Mouse (Mus musculus): ENCODE measurements at regions not wholly inside any gene's neighbourhood (a gene's known extent, or its start where the extent isn't known, plus 50 kb on each side); places are given as distances from the start of the nearest gene placed in this dataset.

DNA sequence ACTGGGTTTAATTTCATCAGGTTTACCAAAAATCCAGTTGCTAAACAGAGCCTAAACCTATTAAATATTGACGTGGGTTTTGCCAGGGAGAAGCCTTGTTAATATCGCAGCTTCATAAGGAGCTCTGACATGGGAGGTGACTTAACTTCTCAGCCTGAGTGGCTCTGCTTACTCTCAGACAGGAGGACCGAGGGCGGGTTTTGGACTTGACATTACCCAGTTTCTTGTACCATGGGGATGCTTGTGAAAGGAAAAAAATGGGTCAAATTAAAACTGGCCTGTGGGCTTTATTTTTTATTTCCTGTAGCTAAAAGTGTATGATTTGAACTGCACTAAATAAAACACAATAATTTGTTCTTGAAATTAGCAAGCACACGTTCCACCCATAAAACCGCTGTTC lies 524.9 kb downstream of the Ccdc171 start:
- DNase-seq = no peak

GRCm38 (mm10) chr4:84056863-84057502 lies 531.6 kb downstream of the Ccdc171 start:
- no peak for DNase-seq

DNA sequence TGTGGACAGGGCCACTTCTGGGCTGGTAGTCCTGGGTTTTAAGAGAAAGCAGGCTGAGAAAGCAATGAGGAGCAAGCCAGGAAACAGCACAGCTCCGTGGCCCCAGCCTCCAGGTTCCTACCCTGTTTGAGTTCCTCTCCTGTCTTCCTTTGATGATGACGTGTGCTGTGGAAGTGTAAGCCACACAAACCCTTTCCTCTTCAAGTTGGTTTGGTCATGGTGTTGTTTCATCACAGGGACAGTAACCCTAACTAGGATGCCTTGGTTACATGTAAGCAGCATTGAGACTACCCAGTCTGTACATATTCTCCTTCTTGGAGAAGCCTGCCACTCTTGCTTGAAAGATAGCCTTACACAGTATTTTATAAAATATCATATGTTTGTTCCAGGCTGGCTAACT lies 534.8 kb downstream of the Ccdc171 start:
- DNase-seq = no peak

GRCm38 (mm10) chr4:84063755-84064154 lies 538.4 kb downstream of the Ccdc171 start:
- DNase-seq = no peak

- DNase-seq = peak; percentile 18
These were observed 539.5 kb downstream of the Ccdc171 start for GRCm38 (mm10) chr4:84064614-84065456.

- DNase-seq = no peak
These were observed 540.2 kb downstream of the Ccdc171 start for GRCm38 (mm10) chr4:84065457-84066124.

DNA sequence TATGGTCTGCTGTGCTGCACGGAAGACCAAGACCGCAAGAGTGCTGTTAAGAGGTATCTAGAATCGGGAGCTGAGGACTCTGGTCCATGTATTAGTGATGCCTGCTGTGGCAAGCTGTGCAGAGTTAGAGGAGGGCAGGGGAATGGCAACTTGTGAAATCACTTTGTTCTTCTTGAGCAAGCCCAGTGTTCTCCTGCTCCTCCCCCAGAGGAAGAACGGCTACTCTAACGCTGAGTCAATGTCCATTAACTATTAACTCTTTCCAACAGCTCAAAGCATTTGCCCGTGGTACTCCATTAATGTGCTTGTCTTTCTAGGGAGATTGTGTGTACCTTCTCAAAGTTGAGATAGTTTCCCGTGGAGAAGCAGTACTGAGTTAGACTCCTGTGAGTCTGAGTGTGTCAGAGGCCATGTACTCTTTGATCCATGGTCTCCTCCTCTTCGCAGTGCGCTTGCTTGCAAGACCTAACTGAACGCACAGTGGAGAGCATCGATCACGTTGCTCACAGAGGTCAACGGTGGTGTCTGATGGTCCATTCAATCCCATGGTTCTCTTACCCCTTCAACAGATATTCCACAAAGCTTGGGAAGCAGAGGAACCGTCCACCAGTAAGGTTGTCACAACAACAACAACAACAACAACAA lies 542.7 kb downstream of the Ccdc171 start:
- no peak for DNase-seq

DNA sequence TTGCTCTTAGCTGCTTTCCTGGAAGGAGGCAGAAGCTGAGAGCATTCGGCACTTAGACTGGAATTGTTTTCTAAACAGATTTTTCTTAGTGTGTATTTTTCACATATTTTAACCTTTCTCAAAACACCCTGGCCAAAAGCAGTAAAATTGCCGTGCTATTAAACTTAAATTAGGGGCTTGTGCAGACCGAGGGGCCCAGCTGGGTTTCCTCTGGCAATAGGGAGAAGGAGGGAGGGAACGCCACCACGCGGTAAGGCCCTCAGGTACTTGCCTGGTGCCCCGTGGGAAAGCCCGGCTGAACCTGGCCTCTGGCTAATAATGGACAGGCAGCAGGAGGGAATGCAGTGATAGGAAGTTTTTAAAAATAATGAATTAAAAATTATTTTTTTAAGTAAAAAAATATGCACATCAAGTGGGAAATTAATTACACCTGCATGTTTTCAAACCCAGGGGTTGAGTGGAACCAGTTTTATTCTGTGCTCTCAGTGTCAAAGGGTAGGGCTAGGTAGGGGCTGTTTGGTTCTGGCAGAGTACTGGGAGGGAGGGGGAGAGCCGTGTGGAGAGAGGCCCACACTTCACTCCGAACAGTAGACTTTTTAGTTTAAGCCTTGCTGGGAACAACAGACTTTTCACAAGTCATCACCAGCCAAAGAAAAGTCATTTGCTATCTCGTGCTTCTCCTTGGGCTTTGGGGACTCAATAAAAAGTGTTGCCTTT lies 543.8 kb downstream of the Ccdc171 start:
- DNase-seq = no peak

- no peak for DNase-seq
These were observed 544.3 kb downstream of the Ccdc171 start for GRCm38 (mm10) chr4:84069681-84070080.

DNA sequence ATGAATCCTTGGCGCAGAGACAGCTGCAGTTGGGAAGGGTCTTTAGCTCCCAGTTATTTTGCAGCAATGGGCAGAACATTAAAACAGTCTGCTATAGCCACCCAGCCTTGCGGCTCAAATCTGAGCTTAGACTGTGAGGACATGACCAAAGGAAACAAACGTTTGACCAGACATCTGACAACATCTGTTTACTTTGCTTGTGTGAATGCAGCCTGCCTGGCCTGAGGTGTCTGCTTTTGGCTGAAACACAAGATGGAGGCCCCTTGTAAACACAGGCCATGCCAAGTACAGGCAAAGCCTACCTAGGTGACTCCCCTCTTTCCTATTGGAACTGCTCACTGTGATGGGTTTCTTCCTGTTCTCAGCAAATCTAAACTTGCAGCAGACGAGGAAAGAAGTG lies 544.7 kb downstream of the Ccdc171 start:
- DNase-seq = no peak

DNA sequence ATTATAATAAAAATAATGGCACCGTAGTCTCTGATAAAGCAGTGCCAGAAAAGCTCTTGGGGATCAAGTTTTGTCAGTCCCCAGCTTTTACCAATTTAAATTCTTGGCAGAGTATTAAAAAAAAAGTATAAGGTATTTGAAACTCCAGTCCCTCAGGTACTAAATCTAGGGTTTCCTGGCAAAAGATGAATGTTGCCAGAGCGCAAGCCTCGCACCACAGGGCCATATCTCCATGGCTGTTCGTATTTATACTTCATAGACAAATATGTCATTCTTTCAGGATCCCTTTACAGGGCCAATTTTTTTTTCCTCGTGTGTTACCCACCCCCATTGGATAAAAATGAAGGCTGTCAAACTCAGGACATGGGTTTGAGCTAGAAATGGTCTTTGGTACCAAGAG lies 546.8 kb downstream of the Ccdc171 start:
- DNase-seq = no peak

DNA sequence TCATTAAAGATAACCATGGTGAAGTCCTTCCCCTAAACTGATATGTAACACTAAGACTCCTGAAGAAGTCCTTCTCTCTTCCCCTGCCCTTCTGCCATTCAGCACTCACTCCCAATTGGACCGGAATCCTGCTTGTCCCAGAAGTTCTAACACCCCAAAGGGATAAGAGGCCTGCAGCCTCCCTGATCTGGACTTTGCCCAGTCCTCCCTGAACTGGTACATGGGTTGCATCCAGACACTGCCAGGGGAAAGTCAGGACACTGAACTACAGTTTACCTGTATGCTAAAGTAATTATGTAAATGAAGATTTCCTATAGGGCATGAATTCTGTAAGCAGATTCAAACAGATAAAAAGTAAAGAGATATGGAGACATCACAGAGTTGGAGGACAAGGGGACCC lies 551.2 kb downstream of the Ccdc171 start:
- no peak for DNase-seq

- DNase-seq = no peak
These were observed 554.2 kb downstream of the Ccdc171 start for GRCm38 (mm10) chr4:84079516-84079915.

DNA sequence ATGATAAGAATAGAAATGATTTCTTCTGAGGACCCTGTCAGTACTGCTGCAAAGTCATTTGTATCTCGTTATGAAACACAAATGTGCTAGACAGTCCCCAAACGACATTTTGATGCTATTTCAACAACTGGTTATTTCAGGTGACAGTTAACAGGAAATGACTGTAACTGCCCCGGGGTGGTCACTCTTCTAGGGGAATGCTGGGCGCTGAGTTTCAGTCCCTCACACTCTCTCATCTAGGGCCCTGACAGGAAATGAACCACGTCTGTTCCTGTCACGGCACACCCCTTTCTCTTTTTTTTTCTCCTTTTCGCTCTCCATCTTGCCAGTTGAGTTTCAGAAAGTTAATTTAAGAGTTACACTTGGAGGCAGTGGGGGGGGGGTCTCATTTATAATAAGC lies 556.2 kb downstream of the Ccdc171 start:
- no peak for DNase-seq

- no peak for DNase-seq
These were observed 562.8 kb downstream of the Ccdc171 start for GRCm38 (mm10) chr4:84088166-84088565.

DNA sequence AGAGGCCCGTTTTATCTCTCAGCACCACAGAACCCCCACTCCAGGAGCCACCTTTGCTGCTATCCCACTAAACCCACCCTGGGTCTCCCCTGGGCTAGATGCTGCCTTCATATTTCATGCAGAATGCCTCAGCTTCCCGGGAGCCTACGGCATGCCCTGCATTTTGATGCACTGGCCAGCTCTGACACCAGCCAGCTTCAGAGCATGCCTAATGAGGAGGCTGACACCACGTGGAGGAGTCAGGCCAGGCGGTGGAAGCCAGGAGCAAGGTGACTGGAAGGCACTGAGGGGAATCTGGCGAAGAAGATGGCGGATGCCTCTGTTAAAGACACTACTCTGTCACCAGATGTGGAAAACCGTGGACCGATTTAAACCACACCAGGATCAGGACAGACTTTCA lies 567.2 kb downstream of the Ccdc171 start:
- DNase-seq = no peak

DNA sequence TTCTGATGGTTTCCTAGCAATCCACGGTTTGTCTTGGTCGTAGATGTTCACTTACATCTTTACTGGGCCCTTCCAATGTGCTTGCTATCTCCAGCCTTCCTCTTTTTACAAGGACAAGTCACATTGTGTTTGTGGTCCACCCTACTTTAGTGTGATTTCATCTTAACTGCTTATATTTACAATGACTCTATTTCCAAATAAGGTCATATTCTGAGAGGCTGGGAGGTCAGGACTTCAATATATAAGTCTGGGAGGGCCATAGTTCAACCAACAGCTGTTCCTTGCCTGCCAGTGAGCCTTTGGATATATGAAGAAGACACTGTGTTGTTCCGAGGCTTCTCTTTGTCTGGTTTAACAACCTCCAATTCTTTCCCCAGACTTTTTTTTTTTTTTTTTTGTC lies 569.9 kb downstream of the Ccdc171 start:
- DNase-seq = no peak

DNA sequence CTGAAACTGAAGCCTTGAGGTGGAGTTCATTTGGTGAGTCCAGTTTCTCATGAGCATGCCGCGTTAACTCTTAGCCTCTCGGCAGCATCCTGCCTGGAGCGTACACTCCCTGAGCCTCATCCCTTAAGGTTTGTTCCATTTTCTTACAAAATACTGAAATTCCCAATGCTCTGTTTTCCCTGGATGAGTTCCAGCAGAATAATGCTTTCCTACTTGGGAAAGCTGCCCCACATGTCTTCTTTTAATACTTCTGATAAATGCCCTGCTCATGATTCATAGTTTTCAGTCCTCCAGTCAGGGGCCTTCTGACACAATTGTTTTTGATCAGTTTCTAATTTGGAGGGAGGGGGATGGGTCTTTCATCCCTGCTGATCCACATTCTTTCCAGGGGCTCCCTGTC lies 570.7 kb downstream of the Ccdc171 start:
- no peak for DNase-seq

GRCm38 (mm10) chr4:84099071-84099470 lies 573.7 kb downstream of the Ccdc171 start:
- DNase-seq = no peak

- no peak for DNase-seq
These were observed 573.2 kb downstream of the Bnc2 start for GRCm38 (mm10) chr4:84101923-84102322.

- DNase-seq = no peak
These were observed 572.3 kb downstream of the Bnc2 start for GRCm38 (mm10) chr4:84102736-84103135.

- no peak for DNase-seq
These were observed 566.5 kb downstream of the Bnc2 start for GRCm38 (mm10) chr4:84108592-84108991.
